Mouse (Mus musculus): ENCODE data around the gene Csmd2.

GRCm38 (mm10) chr4:128425339-128425738 lies 437.7 kb downstream of the Csmd2 start:
- TF ChIP-seq CTCF (IDR thresholded peaks at IDR 0.05; ENCODE audit: low read depth): no peak
- no peak for TF ChIP-seq EP300 (IDR thresholded peaks at IDR 0.05; ENCODE audit: low read depth)

All from liver, postnatal 0 days (tissue).